Mouse (Mus musculus): ENCODE measurements around the gene Cdk9. TPM values are rescaled to one million over a fixed set of nuclear protein-coding genes. Genes with fewer than 3 reads are reported as not detected.

Cdk9 gene
- polyA plus RNA-seq, 1 experiment from 2014 or later = 82.7 TPM

DNA sequence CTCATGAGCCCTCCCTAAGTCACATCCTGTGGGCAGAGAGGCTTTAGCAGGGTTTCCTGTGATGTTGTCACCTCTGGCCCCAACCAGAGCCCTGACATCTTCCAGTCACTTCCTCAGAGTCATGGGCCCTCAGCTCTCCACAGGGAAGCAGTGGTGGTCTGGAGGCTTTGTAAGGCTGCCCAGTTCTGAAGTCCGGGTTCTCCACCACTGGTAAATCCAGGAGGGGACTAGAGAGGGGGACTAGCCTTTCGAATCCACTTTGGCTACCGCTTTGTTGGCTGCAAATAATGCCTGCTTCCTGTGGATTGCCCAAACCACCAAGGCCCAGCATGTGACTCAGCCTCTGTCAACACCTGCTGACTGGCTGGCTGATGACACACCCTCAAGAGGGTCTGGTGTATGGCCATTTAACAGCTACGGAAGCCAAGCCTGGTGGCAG is 2.1 kb upstream of the Cdk9 start:
- WGBS = 40% methylated on average over 4 of the region's 4 CpGs
- Histone ChIP-seq H3K4me2 (ENCODE audit: low read depth, low read length) (no peak overlapping the region), H3K27ac (ENCODE audit: low read length) (peak overlapping the region; percentile 97), H3K9me3 (replicated peaks; ENCODE audit: control insufficient read depth, low read length) (no peaks in the 10 kb centered on the region), H3K36me3 (ENCODE audit: control insufficient read depth, insufficient read depth, low read length) (no peaks in the 10 kb centered on the region), H3K4me1 (ENCODE audit: control insufficient read depth, insufficient read depth, low read length) (peaks cover 21% of the 10 kb centered on the region), H3K4me3 (replicated peaks; ENCODE audit: low read length) (no peak overlapping the region), H3K9ac (ENCODE audit: low read length) (peak overlapping the region; percentile 49), H3K27me3 (ENCODE audit: control insufficient read depth, insufficient read depth, low read length) (no peaks in the 10 kb centered on the region)
- no peak for ATAC-seq (ENCODE audit: insufficient read depth, low FRiP score)

DNA sequence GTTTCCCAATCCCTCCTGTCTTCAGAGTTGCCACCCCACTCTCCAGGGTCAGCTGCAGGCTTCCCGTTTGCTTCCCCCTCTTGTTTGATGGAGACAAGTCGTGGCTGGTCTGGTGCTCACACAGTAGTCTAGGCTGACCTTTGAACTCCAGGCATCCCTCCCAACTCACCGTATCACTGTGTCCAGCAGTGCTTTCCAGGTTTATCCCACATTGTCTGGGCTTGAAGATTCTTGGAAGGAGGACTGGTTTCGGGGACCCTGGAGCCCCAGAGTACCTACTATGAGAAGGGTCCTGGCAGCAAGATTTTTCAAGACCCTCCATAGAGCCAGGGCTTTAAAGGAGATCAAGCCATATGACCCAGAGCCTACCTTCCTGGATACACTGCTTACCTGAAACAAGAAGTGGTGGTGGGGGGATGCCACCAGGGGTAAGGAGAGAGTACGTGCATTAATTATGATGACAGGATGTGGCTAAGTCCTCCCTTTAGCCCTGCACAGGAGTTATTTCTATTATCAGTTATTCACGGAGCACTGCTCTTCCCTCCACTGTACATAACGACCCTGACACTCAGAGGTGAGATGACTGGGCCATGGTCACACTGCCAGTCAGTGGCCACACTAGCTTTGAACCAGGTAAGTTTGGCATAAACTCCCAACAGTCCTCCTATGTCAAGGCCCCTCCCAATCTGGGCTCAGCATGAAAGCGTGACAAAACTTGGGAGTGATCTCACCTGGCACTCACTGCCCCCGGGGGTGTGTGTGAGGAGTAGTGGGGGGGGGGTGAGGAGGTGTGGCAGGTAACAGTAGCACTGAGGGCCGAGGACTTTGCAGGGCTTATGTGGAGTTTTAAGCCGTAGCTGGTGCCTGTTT is 1.5 kb upstream of the Cdk9 start:
- Histone ChIP-seq H3K4me3 (replicated peaks; ENCODE audit: low read length) (no peak overlapping the region), H3K36me3 (ENCODE audit: control insufficient read depth, insufficient read depth, low read length) (peaks cover 3% of the 10 kb centered on the region; the same call in 1 of the 2 replicates), H3K27me3 (ENCODE audit: control insufficient read depth, insufficient read depth, low read length) (no peaks in the 10 kb centered on the region), H3K9ac (ENCODE audit: low read length) (peak overlapping the region; percentile 49), H3K4me2 (ENCODE audit: low read depth, low read length) (0 out of 2 replicates have a peak overlapping the region, but pooled peaks have one; percentile 34), H3K4me1 (ENCODE audit: control insufficient read depth, insufficient read depth, low read length) (peaks cover 21% of the 10 kb centered on the region), H3K9me3 (replicated peaks; ENCODE audit: control insufficient read depth, low read length) (no peaks in the 10 kb centered on the region), H3K27ac (ENCODE audit: low read length) (peak overlapping the region; percentile 97)
- 43% methylated on average over 11 of the region's 11 CpGs for WGBS
- ATAC-seq (ENCODE audit: insufficient read depth, low FRiP score) = no peak

DNA sequence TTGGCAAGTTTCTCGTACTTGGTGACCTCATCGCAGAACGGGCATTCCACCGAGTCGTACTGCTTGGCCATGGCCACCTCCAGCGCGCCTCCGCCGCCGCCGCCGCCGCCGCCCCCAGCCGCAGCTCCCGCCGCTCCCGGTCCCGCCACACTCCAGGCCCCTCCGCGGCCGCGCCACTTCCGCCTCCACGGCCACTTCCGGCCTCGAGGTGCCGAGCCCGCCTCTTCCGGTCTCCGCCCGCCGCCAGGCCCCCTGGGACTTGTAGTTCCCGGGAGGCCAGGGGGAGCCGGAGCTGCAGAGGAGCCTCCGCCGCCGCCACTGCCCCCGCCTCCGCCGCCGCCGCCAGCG is 316 bp downstream of the Cdk9 start:
- peak overlapping the region; percentile 94 for H3K4me3 ChIP-seq (replicated peaks; ENCODE audit: low read length)
- peaks cover 21% of the 10 kb centered on the region for H3K4me1 ChIP-seq (ENCODE audit: control insufficient read depth, insufficient read depth, low read length)
- H3K27me3 ChIP-seq (ENCODE audit: control insufficient read depth, insufficient read depth, low read length) = no peaks in the 10 kb centered on the region
- peak overlapping the region; percentile 97 for H3K27ac ChIP-seq (ENCODE audit: low read length)
- H3K9me3 ChIP-seq (replicated peaks; ENCODE audit: control insufficient read depth, low read length) = no peaks in the 10 kb centered on the region
- peak overlapping the region; percentile 89 for H3K9ac ChIP-seq (ENCODE audit: low read length)
- peak; percentile 90 for ATAC-seq (ENCODE audit: insufficient read depth, low FRiP score)
- peaks cover 5% of the 10 kb centered on the region; the same call in 1 of the 2 replicates for H3K36me3 ChIP-seq (ENCODE audit: control insufficient read depth, insufficient read depth, low read length)
- WGBS = under 1% methylated on average over 39 of the region's 44 CpGs
- peak overlapping the region; percentile 56 for H3K4me2 ChIP-seq (ENCODE audit: low read depth, low read length)

DNA sequence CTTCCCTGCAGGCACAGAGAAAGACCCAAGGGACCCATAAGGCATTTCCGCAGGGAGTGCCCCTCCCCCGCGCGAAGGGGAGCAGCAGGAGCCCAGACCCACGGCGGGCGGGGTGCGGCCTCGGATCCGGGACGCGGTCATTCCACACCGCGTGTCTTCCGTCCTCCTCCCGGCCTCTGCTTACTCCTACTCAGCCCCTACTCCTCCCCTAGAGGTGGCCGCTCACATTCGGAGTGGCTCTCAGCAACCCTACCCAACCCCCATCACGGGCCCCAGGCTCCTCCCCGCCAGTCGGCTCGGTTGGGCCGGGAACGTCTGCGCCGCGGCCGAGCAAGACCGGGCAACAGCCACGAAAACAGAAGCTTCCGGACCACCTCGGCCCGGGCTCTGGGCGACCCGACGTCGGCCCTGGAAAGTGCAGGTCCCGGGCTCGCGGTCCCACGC is 746 bp downstream of the Cdk9 start:
- peak overlapping the region; percentile 97 for H3K27ac ChIP-seq (ENCODE audit: low read length)
- peak overlapping the region; percentile 94 for H3K4me3 ChIP-seq (replicated peaks; ENCODE audit: low read length)
- H3K4me2 ChIP-seq (ENCODE audit: low read depth, low read length) = peak overlapping the region; percentile 82
- H3K36me3 ChIP-seq (ENCODE audit: control insufficient read depth, insufficient read depth, low read length) = peaks cover 6% of the 10 kb centered on the region
- no peaks in the 10 kb centered on the region for H3K9me3 ChIP-seq (replicated peaks; ENCODE audit: control insufficient read depth, low read length)
- peak overlapping the region; percentile 89 for H3K9ac ChIP-seq (ENCODE audit: low read length)
- H3K4me1 ChIP-seq (ENCODE audit: control insufficient read depth, insufficient read depth, low read length) = peaks cover 21% of the 10 kb centered on the region
- no peaks in the 10 kb centered on the region for H3K27me3 ChIP-seq (ENCODE audit: control insufficient read depth, insufficient read depth, low read length)
- WGBS = under 1% methylated on average over 41 of the region's 41 CpGs
- ATAC-seq (ENCODE audit: insufficient read depth, low FRiP score) = peak; percentile 49

DNA sequence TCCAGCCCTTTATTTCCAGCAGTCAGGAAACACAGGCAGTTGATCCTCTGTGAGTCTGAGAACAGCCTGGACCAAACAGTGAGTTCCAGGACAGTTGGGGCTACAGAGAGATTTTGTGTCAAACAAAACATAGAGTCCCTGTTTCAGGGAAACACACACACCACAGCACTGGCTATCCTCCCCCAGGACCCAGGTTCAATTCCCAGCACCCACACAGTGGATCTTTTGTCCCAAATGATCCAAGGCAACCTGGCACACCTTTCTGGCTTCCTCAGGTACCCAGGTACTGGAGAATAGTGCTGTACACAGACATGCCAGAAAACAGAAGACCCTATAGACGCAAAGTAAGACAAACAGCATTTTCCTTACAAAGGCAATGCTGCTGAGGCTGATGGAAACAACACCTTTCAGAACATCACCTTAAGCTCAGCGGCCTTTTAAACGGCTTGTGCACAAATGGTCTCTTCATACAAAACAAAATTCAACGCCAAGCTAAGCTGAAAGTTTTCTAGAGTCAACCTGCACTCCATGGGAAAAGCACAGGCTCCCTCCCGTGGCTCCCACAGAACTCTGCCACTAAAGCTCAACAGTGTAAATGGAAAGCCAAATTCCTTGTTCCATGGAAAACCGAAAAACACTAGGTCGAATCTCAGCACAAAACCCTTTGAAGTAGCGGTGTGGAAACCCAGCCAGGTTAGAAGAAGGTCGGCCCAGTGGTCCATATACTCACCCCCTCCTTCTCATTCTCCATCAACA is 1.4 kb downstream of the Cdk9 start:
- no peaks in the 10 kb centered on the region for H3K9me3 ChIP-seq (replicated peaks; ENCODE audit: control insufficient read depth, low read length)
- peaks cover 11% of the 10 kb centered on the region for H3K36me3 ChIP-seq (ENCODE audit: control insufficient read depth, insufficient read depth, low read length)
- H3K4me2 ChIP-seq (ENCODE audit: low read depth, low read length) = peak overlapping the region; percentile 82
- no peaks in the 10 kb centered on the region for H3K27me3 ChIP-seq (ENCODE audit: control insufficient read depth, insufficient read depth, low read length)
- H3K27ac ChIP-seq (ENCODE audit: low read length) = peak overlapping the region; percentile 97
- peaks cover 21% of the 10 kb centered on the region for H3K4me1 ChIP-seq (ENCODE audit: control insufficient read depth, insufficient read depth, low read length)
- WGBS = 23% methylated on average over 9 of the region's 9 CpGs
- H3K4me3 ChIP-seq (replicated peaks; ENCODE audit: low read length) = peak overlapping the region; percentile 94
- peak overlapping the region; percentile 89 for H3K9ac ChIP-seq (ENCODE audit: low read length)
- no peak for ATAC-seq (ENCODE audit: insufficient read depth, low FRiP score)

DNA sequence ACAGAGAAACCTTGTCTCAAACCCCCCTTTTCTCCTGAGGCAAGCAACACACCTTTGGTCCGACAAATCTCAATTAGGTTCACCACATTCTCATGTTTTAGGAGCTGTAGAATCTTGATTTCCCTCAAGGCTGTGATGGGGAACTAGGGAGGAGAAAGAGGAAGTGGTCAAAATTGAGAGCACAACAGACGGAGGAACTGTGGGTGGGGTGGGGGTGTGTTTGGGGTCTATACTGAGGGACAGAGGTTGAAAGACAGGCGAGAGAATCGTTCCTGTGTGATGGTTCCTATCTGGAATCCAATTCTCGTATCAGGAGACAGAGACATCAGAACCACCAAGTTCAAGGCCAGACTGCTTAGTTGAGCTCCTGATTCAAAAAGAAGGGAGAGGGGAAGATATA is 2.5 kb downstream of the Cdk9 start:
- H3K4me2 ChIP-seq (ENCODE audit: low read depth, low read length) = no peak overlapping the region
- WGBS = 83% methylated on average over 5 of the region's 5 CpGs
- H3K9ac ChIP-seq (ENCODE audit: low read length) = no peak overlapping the region
- H3K4me1 ChIP-seq (ENCODE audit: control insufficient read depth, insufficient read depth, low read length) = peaks cover 21% of the 10 kb centered on the region
- no peak for ATAC-seq (ENCODE audit: insufficient read depth, low FRiP score)
- H3K27me3 ChIP-seq (ENCODE audit: control insufficient read depth, insufficient read depth, low read length) = no peaks in the 10 kb centered on the region
- no peaks in the 10 kb centered on the region for H3K9me3 ChIP-seq (replicated peaks; ENCODE audit: control insufficient read depth, low read length)
- H3K27ac ChIP-seq (ENCODE audit: low read length) = no peak overlapping the region
- H3K4me3 ChIP-seq (replicated peaks; ENCODE audit: low read length) = no peak overlapping the region
- H3K36me3 ChIP-seq (ENCODE audit: control insufficient read depth, insufficient read depth, low read length) = peaks cover 18% of the 10 kb centered on the region

DNA sequence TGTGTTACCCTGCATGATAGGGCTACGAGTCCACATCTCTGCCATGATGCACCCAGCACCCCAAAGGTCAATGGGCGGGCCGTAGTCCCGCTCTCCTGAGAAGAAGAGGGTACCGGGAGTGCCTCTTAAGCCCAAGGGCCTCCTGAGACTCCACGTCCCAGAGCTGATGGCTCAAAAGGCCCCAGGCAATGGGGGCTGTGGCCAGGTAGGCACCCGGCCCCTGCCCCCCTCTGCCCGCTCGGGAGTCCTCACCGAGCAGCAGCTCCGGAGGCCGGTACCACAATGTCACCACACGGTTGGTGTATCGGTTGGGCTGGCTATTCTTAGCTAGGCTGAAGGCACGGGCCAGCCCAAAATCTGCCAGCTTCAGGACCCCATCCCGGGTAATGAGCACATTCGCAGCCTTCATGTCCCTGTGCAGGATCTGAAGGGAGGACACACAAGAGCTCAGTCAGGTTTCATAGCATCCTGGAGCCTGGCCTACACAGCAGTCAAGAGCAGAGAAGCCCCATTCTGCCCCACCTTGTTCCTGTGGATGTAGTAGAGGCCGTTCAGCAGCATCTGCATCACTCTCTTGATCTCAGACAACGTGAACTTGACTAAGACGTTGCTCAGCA is 3.2 kb downstream of the Cdk9 start:
- ATAC-seq (ENCODE audit: insufficient read depth, low FRiP score) = no peak
- Histone ChIP-seq H3K27me3 (ENCODE audit: control insufficient read depth, insufficient read depth, low read length) (no peaks in the 10 kb centered on the region), H3K4me2 (ENCODE audit: low read depth, low read length) (no peak overlapping the region), H3K27ac (ENCODE audit: low read length) (no peak overlapping the region), H3K4me1 (ENCODE audit: control insufficient read depth, insufficient read depth, low read length) (peaks cover 20% of the 10 kb centered on the region), H3K4me3 (replicated peaks; ENCODE audit: low read length) (no peak overlapping the region), H3K9ac (ENCODE audit: low read length) (no peak overlapping the region), H3K9me3 (replicated peaks; ENCODE audit: control insufficient read depth, low read length) (no peaks in the 10 kb centered on the region), H3K36me3 (ENCODE audit: control insufficient read depth, insufficient read depth, low read length) (peaks cover 18% of the 10 kb centered on the region)
- 90% methylated on average over 20 of the region's 20 CpGs for WGBS

DNA sequence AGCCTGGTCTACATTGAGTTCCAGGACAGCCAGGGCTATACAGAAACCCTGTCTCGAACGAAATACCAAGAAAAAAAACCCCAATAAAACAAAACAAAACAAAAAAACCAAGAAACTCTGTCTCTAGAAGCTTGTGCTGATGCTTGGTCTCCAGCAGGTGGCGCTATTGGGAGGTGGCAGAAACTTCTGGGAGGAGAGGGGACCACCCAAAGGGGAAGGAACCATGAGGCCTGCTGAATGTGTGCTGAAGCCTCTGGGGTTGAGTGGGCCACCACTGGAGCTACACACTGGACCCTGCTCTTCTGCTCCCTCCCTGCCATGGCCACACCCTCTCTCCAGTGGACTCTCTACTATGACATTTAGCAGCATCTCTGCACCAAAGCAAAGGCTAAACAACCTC is 4.2 kb downstream of the Cdk9 start:
- Histone ChIP-seq H3K4me3 (replicated peaks; ENCODE audit: low read length) (no peak overlapping the region), H3K27me3 (ENCODE audit: control insufficient read depth, insufficient read depth, low read length) (no peaks in the 10 kb centered on the region), H3K27ac (ENCODE audit: low read length) (no peak overlapping the region), H3K4me1 (ENCODE audit: control insufficient read depth, insufficient read depth, low read length) (peaks cover 10% of the 10 kb centered on the region), H3K9me3 (replicated peaks; ENCODE audit: control insufficient read depth, low read length) (no peaks in the 10 kb centered on the region), H3K9ac (ENCODE audit: low read length) (no peak overlapping the region), H3K4me2 (ENCODE audit: low read depth, low read length) (no peak overlapping the region), H3K36me3 (ENCODE audit: control insufficient read depth, insufficient read depth, low read length) (peaks cover 20% of the 10 kb centered on the region)
- no peak for ATAC-seq (ENCODE audit: insufficient read depth, low FRiP score)
- WGBS = 34% methylated on average over 3 of the region's 3 CpGs

DNA sequence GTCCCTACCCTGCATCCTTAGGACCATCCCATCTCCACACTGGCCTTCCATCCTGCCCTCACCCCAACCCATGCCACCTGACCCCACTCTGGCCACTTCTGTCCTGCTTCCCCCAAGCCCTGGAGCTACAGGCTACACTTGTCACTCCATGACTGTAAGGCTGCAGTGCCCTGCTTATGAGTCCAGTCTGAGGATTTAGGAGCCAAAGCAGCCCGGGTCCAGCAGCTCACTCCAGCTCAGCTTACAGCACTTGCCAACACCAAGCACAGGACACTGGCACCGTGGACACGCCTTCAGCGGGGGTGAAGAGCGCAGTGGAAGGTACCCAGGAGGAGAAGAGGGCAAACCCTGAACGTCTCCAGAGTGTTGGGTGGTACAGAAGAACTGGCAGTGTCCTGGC is 5.9 kb downstream of the Cdk9 start:
- Histone ChIP-seq H3K4me1 (ENCODE audit: control insufficient read depth, insufficient read depth, low read length) (peaks cover 9% of the 10 kb centered on the region), H3K36me3 (ENCODE audit: control insufficient read depth, insufficient read depth, low read length) (peaks cover 21% of the 10 kb centered on the region), H3K9me3 (replicated peaks; ENCODE audit: control insufficient read depth, low read length) (no peaks in the 10 kb centered on the region), H3K27me3 (ENCODE audit: control insufficient read depth, insufficient read depth, low read length) (no peaks in the 10 kb centered on the region), H3K4me3 (replicated peaks; ENCODE audit: low read length) (no peak overlapping the region), H3K27ac (ENCODE audit: low read length) (no peak overlapping the region), H3K9ac (ENCODE audit: low read length) (no peak overlapping the region), H3K4me2 (ENCODE audit: low read depth, low read length) (no peak overlapping the region)
- ATAC-seq (ENCODE audit: insufficient read depth, low FRiP score) = no peak
- WGBS = 92% methylated on average over 6 of the region's 6 CpGs

All from stomach, embryonic 16.5 days (tissue).